Mouse (Mus musculus) kidney, embryonic 14.5 days (tissue): Measurements from ENCODE around the gene Morn5. TPM values are rescaled to one million over a fixed set of nuclear protein-coding genes. Genes with fewer than 3 reads are reported as not detected.
A peak's percentile ranks its signal among the peaks of the same experiment; 100 is the strongest.

Source experiments
- ATAC-seq: fragments of 200-750 bp; cut with Nextera tagmentation; 2 replicates; pipeline ENCODE4 v1.8.0; 2017; ENCODE audit warnings: moderate number of reproducible peaks, mild to moderate bottlenecking, moderate TSS enrichment, moderate library complexity; ENCODE audit not compliant: low FRiP score, low TSS enrichment
- H3K27ac ChIP-seq: fragments of 300-500 bp; sonication (generic); 2 replicates; pipeline ENCODE4 v1.5.1; 2014; ENCODE audit warnings: low read depth, mild to moderate bottlenecking, low read length, moderate library complexity, mixed read lengths
- H3K27me3 ChIP-seq: fragments of 300-500 bp; sonication (generic); 2 replicates; pipeline ENCODE4 v1.6.1; 2014; ENCODE audit warnings: mild to moderate bottlenecking, low read length; ENCODE audit not compliant: control insufficient read depth, insufficient read depth
- H3K36me3 ChIP-seq: fragments of 300-500 bp; sonication (generic); 2 replicates; pipeline ENCODE4 v1.6.1; 2014; ENCODE audit warnings: low read length, mixed read lengths; ENCODE audit not compliant: control insufficient read depth, insufficient read depth
- H3K4me1 ChIP-seq: fragments of 300-500 bp; sonication (generic); 2 replicates; pipeline ENCODE4 v1.6.1; 2014; ENCODE audit warnings: low read length, mixed read lengths; ENCODE audit not compliant: control insufficient read depth, insufficient read depth
- H3K4me2 ChIP-seq: fragments of 300-500 bp; sonication (generic); replicated peaks from 2 replicates; pipeline ENCODE4 v1.6.1; 2014; ENCODE audit warnings: low read depth, mild to moderate bottlenecking, low read length
- H3K4me3 ChIP-seq: fragments of 300-500 bp; sonication (generic); 2 replicates; pipeline ENCODE4 v1.5.1; 2014; ENCODE audit warnings: mild to moderate bottlenecking, low read length
- H3K9ac ChIP-seq: fragments of 300-500 bp; sonication (generic); 2 replicates; pipeline ENCODE4 v1.6.1; 2014; ENCODE audit warnings: low read depth, mild to moderate bottlenecking, low read length, moderate library complexity
- H3K9me3 ChIP-seq: fragments of 300-500 bp; sonication (generic); 2 replicates; pipeline ENCODE4 v1.6.1; 2016; ENCODE audit warnings: low read length; ENCODE audit not compliant: control insufficient read depth
- WGBS: fragments of 180-500 bp; shearing (Covaris S2); extraction: QIAGEN DNeasy Blood & Tissue Kit; methylation state at CpG from one replicate; pipeline ENCODE4 v1.1.7; 2014; 5-methylcytosine and 5-hydroxymethylcytosine counted together
- polyA plus RNA-seq: library from polyadenylated mRNA; unstranded; fragments of >200 nt; fragmentation: Nextera tagmentation; extraction: Ambion mirVana; gene quantifications from 2 replicates; pipeline ENCODE4 v1.2.1, GENCODE M21; 2014

The Morn5 gene
- polyA plus RNA-seq, 1 experiment from 2014 or later, result not detected

GRCm38 (mm10) chr2:36104436-36104955, 55.2 kb downstream of the Morn5 start:
- under 1% methylated on average over 32 of the region's 32 CpGs for WGBS

GRCm38 (mm10) chr2:36104956-36105741, 55.9 kb downstream of the Morn5 start, which contains the start of gene Lhx6:
Lhx6 (minus strand) TSS chr2:36105408.
- peaks cover 89% of the 10 kb centered on the region for H3K27me3 ChIP-seq
- no peaks in the 10 kb centered on the region for H3K9me3 ChIP-seq
- H3K36me3 ChIP-seq, result no peaks in the 10 kb centered on the region
- H3K4me2 ChIP-seq, result peak within 1 kb of the TSS; percentile 83
- H3K9ac ChIP-seq, result peak within 1 kb of the TSS; percentile 50
- peak within 1 kb of the TSS; percentile 48 for H3K4me3 ChIP-seq
- under 1% methylated on average over 42 of the region's 58 CpGs for WGBS
- no peak within 1 kb of the TSS for H3K27ac ChIP-seq
- peaks cover 24% of the 10 kb centered on the region for H3K4me1 ChIP-seq
- peak; percentile 38 for ATAC-seq

More at GRCm38 (mm10) chr2:36104436-36104955, 55.2 kb downstream of the Morn5 start:
- no peaks in the 10 kb centered on the region for H3K36me3 ChIP-seq
- H3K4me3 ChIP-seq, result peak overlapping the region; percentile 48
- H3K4me1 ChIP-seq, result peaks cover 24% of the 10 kb centered on the region
- H3K9me3 ChIP-seq, result no peaks in the 10 kb centered on the region
- peak overlapping the region; percentile 83 for H3K4me2 ChIP-seq
- no peak overlapping the region for H3K27ac ChIP-seq
- peak overlapping the region; percentile 50 for H3K9ac ChIP-seq
- H3K27me3 ChIP-seq, result peaks cover 89% of the 10 kb centered on the region
- no peak for ATAC-seq

GRCm38 (mm10) chr2:36108615-36109014, 59.4 kb downstream of the Morn5 start:
- H3K9ac ChIP-seq, result no peak overlapping the region
- no peaks in the 10 kb centered on the region for H3K9me3 ChIP-seq
- H3K27me3 ChIP-seq, result peaks cover 65% of the 10 kb centered on the region
- H3K27ac ChIP-seq, result no peak overlapping the region
- H3K4me1 ChIP-seq, result peaks cover 12% of the 10 kb centered on the region
- ATAC-seq, result no peak
- WGBS, result 8% methylated on average over 7 of the region's 7 CpGs
- no peak overlapping the region for H3K4me3 ChIP-seq
- H3K4me2 ChIP-seq, result no peak overlapping the region
- H3K36me3 ChIP-seq, result no peaks in the 10 kb centered on the region

- 76% methylated on average over 3 of the region's 3 CpGs for WGBS
Observed at GRCm38 (mm10) chr2:36112632-36113031, 63.4 kb downstream of the Morn5 start.

GRCm38 (mm10) chr2:36126795-36127429, 77.7 kb downstream of the Morn5 start:
- Histone ChIP-seq H3K36me3 (peaks cover 77% of the 10 kb centered on the region), H3K9me3 (no peaks in the 10 kb centered on the region), H3K4me3 (no peak overlapping the region), H3K4me2 (no peak overlapping the region), H3K27ac (no peak overlapping the region), H3K9ac (no peak overlapping the region), H3K4me1 (no peaks in the 10 kb centered on the region), H3K27me3 (no peaks in the 10 kb centered on the region)
- ATAC-seq, result no peak
- WGBS, result 93% methylated on average over 9 of the region's 9 CpGs

More at GRCm38 (mm10) chr2:36112632-36113031, 63.4 kb downstream of the Morn5 start:
- Histone ChIP-seq H3K27ac (no peak overlapping the region), H3K9ac (no peak overlapping the region), H3K4me2 (no peak overlapping the region), H3K27me3 (peaks cover 28% of the 10 kb centered on the region), H3K4me1 (no peaks in the 10 kb centered on the region), H3K4me3 (no peak overlapping the region), H3K36me3 (peaks cover 19% of the 10 kb centered on the region), H3K9me3 (no peaks in the 10 kb centered on the region)
- no peak for ATAC-seq

- peaks cover 77% of the 10 kb centered on the region for H3K36me3 ChIP-seq
- no peak overlapping the region for H3K4me2 ChIP-seq
- H3K27ac ChIP-seq, result no peak overlapping the region
- WGBS, result 77% methylated on average over 4 of the region's 4 CpGs
- no peak overlapping the region for H3K4me3 ChIP-seq
- H3K9me3 ChIP-seq, result no peaks in the 10 kb centered on the region
- H3K27me3 ChIP-seq, result no peaks in the 10 kb centered on the region
- no peak for ATAC-seq
- no peak overlapping the region for H3K9ac ChIP-seq
- no peaks in the 10 kb centered on the region for H3K4me1 ChIP-seq
Observed at GRCm38 (mm10) chr2:36127973-36128372, 78.7 kb downstream of the Morn5 start.

GRCm38 (mm10) chr2:36129051-36129450, 79.8 kb downstream of the Morn5 start:
- Histone ChIP-seq H3K9me3 (no peaks in the 10 kb centered on the region), H3K4me1 (no peaks in the 10 kb centered on the region), H3K27ac (no peak overlapping the region), H3K4me2 (no peak overlapping the region), H3K27me3 (no peaks in the 10 kb centered on the region), H3K9ac (no peak overlapping the region), H3K36me3 (peaks cover 79% of the 10 kb centered on the region), H3K4me3 (no peak overlapping the region)
- WGBS, result 95% methylated on average over 3 of the region's 3 CpGs
- ATAC-seq, result no peak
